Comparison of ENCODE assay signal across 15 mouse cellular contexts in genomic region chr5:141910886-141911285, GRCm38 (mm10).
DNase-seq lines count a peak whose midpoint lies in the region; ATAC-seq and TF ChIP-seq lines count a peak whose summit lies in the region.
"Had no signal": no experiment of that assay in that cellular context is flagged by ENCODE, and none has a peak within 500 bp of the region (broad histone marks: within the 10 kb centered on the region; RNA-seq: fewer than 3 reads in every experiment).

No protein-coding gene starts in this region.

- ATAC-seq in activated CD4-positive, CD25-positive, alpha-beta regulatory T cell, adult 4 months: no peak
- ATAC-seq: forebrain, embryonic 16.5 days had no signal

- no peak overlapping the region for H3K27ac ChIP-seq in left cerebral cortex, adult 2 months
- H3K27ac ChIP-seq: embryonic facial prominence, embryonic 12.5 days; heart, embryonic 15.5 days; liver, embryonic 13.5 days; midbrain, embryonic 12.5 days; stomach, embryonic 15.5 days had no signal

- intact Hi-C loops in left cerebral cortex, adult 2 months (cut with DNase I): no loop called here
- intact Hi-C loops in left cerebral cortex, postnatal 10 days (cut with DNase I): no loop called here

- peak; percentile 29 for TF ChIP-seq CTCF in left cerebral cortex, adult 2 months (IDR thresholded peaks at IDR 0.05)

- DNase-seq in heart, adult 18-20 months: peak; percentile 11 to 34
- no peak for DNase-seq in heart, adult 8-10 months (ENCODE audit: low spot score)
- no peak for DNase-seq in left cerebral cortex, adult 2 months (ENCODE audit: extremely low spot score in 1 of 2, low spot score in 2 of 2)
- DNase-seq in left cerebral cortex, postnatal 10 days (ENCODE audit: extremely low spot score in 1 of 2, low spot score in 2 of 2): no peak
- DNase-seq in R1 (ENCODE audit: low read depth, low spot score): peak; percentile 24
- peak; percentile 14 for DNase-seq in embryo, embryonic 11.5 days (ENCODE audit: low read depth, low spot score)
- DNase-seq in cerebellum, adult 11 months: no peak
- DNase-seq: liver, embryonic 13.5 days; right cerebral cortex, postnatal 14 days had no signal

- no peak overlapping the region for H3K4me3 ChIP-seq in left cerebral cortex, adult 2 months
- H3K4me3 ChIP-seq: embryonic facial prominence, embryonic 12.5 days; heart, embryonic 15.5 days; liver, embryonic 13.5 days; midbrain, embryonic 12.5 days; stomach, embryonic 15.5 days had no signal

Comparison
In these comparisons a context has a peak if more than half of its experiments do, and no peak if none do; other contexts are left out.
1. DNase-seq: peak in heart, adult 18-20 months (2 of 2), R1 (single experiment) and embryo, embryonic 11.5 days (single experiment); none in heart, adult 8-10 months (single experiment), left cerebral cortex, adult 2 months (0 of 2), left cerebral cortex, postnatal 10 days (0 of 2) and cerebellum, adult 11 months (single experiment).